Mouse (Mus musculus): Measurements from ENCODE around the gene D17H6S53E. TPM values are rescaled to one million over a fixed set of nuclear protein-coding genes. Genes with fewer than 3 reads are reported as not detected.

The D17H6S53E gene
- polyA plus RNA-seq, 1 experiment from 2014 or later, result 6.0 TPM

DNA sequence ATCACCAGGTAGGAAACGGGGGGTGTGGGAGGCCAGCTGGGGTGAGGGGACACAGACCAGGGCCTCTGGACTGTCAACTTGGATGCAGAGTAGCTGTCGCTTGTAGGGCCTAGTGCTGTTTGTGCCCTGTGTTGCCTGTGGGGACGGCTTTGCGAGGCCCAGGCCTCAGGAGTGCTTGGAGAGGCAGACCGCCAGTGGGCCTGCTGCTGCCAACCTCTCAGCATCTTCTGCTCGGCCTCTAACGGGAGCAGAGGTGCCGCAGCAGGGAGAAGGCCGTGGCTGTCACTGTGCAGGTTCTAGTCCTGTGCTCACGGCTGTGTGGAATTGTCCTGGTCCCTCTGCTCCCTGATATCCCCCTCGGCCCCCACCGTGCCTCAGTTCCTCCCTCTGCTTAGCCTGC, 29.6 kb upstream of the D17H6S53E start:
- no peaks in the 10 kb centered on the region for H3K27me3 ChIP-seq (replicated peaks; ENCODE audit: control insufficient read depth, insufficient read depth, low read length)
- peaks cover 36% of the 10 kb centered on the region for H3K36me3 ChIP-seq (ENCODE audit: control insufficient read depth, insufficient read depth, low read length)
- ATAC-seq (replicated peaks; ENCODE audit: low FRiP score) (no peak), DNase-seq (ENCODE audit: low spot score) (no peak)
- no peaks in the 10 kb centered on the region; the same call in 1 of the 2 replicates for H3K4me1 ChIP-seq (replicated peaks; ENCODE audit: control insufficient read depth, insufficient read depth, low read length)
- no peaks in the 10 kb centered on the region for H3K9me3 ChIP-seq (ENCODE audit: control insufficient read depth, low read length)
- H3K4me3 ChIP-seq (ENCODE audit: low read depth, low read length), result no peak overlapping the region
- H3K4me2 ChIP-seq, result no peak overlapping the region
- no peak overlapping the region for H3K9ac ChIP-seq (ENCODE audit: low read depth, low read length)
- 89% methylated on average over 12 of the region's 12 CpGs for WGBS
- no peak overlapping the region for H3K27ac ChIP-seq (ENCODE audit: low read depth, low read length)

DNA sequence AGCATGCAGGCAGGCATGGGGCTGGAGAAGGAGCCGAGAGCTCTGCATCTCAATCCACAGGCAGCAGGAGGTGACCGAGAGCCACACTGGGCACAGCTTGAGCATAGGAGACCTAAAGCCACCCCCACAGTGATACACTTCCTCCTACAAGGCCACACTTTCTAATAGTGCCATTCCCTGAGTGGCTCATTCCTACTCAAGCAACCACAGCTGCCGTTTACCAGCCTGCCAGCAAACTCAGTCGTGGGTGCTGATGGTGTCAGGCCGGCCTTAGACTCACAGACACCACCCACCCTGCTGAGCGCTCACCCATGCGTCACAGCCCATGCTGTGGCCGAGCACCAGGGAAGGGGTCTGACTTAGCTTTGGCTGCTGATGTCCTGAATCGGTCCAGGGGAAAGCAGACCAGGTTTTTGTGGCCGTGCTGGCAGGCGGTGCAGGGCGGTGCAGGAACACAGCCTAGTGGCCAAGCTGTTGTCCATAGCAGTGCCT, 29.0 kb upstream of the D17H6S53E start:
- DNase-seq (ENCODE audit: low spot score) (no peak), ATAC-seq (replicated peaks; ENCODE audit: low FRiP score) (no peak)
- Histone ChIP-seq H3K4me1 (replicated peaks; ENCODE audit: control insufficient read depth, insufficient read depth, low read length) (peaks cover under 1% of the 10 kb centered on the region; the same call in 1 of the 2 replicates), H3K27me3 (replicated peaks; ENCODE audit: control insufficient read depth, insufficient read depth, low read length) (no peaks in the 10 kb centered on the region), H3K4me3 (ENCODE audit: low read depth, low read length) (no peak overlapping the region), H3K4me2 (no peak overlapping the region), H3K9ac (ENCODE audit: low read depth, low read length) (no peak overlapping the region), H3K9me3 (ENCODE audit: control insufficient read depth, low read length) (no peaks in the 10 kb centered on the region), H3K36me3 (ENCODE audit: control insufficient read depth, insufficient read depth, low read length) (peaks cover 39% of the 10 kb centered on the region), H3K27ac (ENCODE audit: low read depth, low read length) (no peak overlapping the region)
- WGBS, result 90% methylated on average over 12 of the region's 12 CpGs

DNA sequence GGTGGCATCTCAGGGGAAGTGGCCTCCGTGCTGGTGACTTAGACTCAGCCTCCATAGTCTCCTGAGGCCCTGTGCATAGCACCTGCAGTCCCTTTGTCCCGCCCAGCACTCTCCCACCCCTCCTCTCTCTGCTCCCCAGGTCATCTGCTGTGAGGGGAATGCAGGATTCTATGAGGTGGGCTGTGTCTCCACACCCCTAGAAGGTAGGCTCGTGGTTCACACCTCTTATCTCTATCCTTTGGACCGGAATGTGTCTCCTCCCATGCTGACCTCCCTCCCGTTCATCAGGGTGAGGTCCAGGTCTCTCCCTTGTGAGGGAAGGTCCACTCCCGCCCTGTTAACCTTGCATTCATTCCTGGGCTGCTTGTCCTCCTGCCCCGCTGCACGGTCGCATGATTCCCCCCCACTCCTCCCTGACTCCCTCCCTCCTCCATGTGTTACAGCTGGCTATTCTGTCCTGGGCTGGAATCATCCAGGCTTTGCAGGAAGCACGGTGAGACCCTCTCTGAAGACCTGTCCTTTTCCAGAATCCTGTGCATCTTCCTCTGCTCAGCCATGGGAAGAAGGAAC, 25.9 kb upstream of the D17H6S53E start:
- ATAC-seq (replicated peaks; ENCODE audit: low FRiP score) (no peak), DNase-seq (ENCODE audit: low spot score) (no peak)
- Histone ChIP-seq H3K27me3 (replicated peaks; ENCODE audit: control insufficient read depth, insufficient read depth, low read length) (no peaks in the 10 kb centered on the region), H3K4me1 (replicated peaks; ENCODE audit: control insufficient read depth, insufficient read depth, low read length) (peaks cover 30% of the 10 kb centered on the region), H3K4me2 (no peak overlapping the region), H3K9me3 (ENCODE audit: control insufficient read depth, low read length) (no peaks in the 10 kb centered on the region), H3K27ac (ENCODE audit: low read depth, low read length) (no peak overlapping the region), H3K4me3 (ENCODE audit: low read depth, low read length) (no peak overlapping the region), H3K36me3 (ENCODE audit: control insufficient read depth, insufficient read depth, low read length) (peaks cover 44% of the 10 kb centered on the region), H3K9ac (ENCODE audit: low read depth, low read length) (no peak overlapping the region)
- 72% methylated on average over 10 of the region's 10 CpGs for WGBS

DNA sequence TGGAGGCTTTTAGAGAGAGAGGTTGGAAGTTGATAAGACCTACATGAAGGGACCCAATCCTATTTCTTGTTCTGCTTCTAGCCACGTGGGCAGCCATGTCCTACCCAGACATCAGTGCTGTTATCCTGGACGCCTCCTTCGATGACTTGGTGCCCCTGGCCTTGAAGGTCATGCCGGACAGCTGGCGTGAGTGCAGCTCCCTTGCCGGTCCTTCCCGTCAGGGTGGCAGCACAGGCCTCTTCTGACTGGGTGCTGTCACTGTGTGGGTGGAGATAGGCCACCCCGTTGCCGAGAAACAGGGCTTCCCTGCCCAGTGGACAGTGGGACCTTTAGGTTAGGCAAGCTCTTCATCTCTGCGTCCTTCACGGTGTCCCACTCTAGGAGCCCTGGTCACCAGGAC, 25.0 kb upstream of the D17H6S53E start:
- H3K4me2 ChIP-seq, result no peak overlapping the region
- no peaks in the 10 kb centered on the region for H3K27me3 ChIP-seq (replicated peaks; ENCODE audit: control insufficient read depth, insufficient read depth, low read length)
- no peaks in the 10 kb centered on the region for H3K9me3 ChIP-seq (ENCODE audit: control insufficient read depth, low read length)
- H3K4me3 ChIP-seq (ENCODE audit: low read depth, low read length), result no peak overlapping the region
- H3K36me3 ChIP-seq (ENCODE audit: control insufficient read depth, insufficient read depth, low read length), result peaks cover 42% of the 10 kb centered on the region
- H3K9ac ChIP-seq (ENCODE audit: low read depth, low read length), result no peak overlapping the region
- DNase-seq (ENCODE audit: low spot score) (no peak), ATAC-seq (replicated peaks; ENCODE audit: low FRiP score) (no peak)
- H3K4me1 ChIP-seq (replicated peaks; ENCODE audit: control insufficient read depth, insufficient read depth, low read length), result peaks cover 39% of the 10 kb centered on the region
- WGBS, result 91% methylated on average over 11 of the region's 11 CpGs
- no peak overlapping the region for H3K27ac ChIP-seq (ENCODE audit: low read depth, low read length)

DNA sequence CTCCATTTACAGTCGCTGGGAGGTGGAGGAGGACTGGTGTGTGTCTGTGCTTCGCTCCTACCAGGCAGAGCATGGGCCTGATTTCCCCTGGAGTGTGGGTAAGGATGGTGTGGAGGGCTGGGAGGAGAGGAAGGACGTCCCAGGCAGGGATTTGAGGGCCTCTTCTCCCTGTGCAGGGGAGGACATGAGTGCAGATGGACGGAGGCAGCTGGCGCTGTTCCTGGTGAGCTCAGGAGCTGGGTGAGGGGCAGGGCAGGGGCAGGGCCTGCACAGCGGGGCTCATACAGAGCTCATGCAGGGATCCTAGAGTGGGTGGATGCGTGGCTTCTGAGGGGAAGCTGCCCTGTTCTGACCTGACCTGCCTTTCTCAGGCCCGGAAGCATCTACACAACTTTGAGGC, 23.9 kb upstream of the D17H6S53E start:
- no peaks in the 10 kb centered on the region for H3K27me3 ChIP-seq (replicated peaks; ENCODE audit: control insufficient read depth, insufficient read depth, low read length)
- peaks cover 34% of the 10 kb centered on the region for H3K36me3 ChIP-seq (ENCODE audit: control insufficient read depth, insufficient read depth, low read length)
- no peak overlapping the region for H3K9ac ChIP-seq (ENCODE audit: low read depth, low read length)
- H3K27ac ChIP-seq (ENCODE audit: low read depth, low read length), result no peak overlapping the region
- no peak overlapping the region for H3K4me2 ChIP-seq
- H3K9me3 ChIP-seq (ENCODE audit: control insufficient read depth, low read length), result no peaks in the 10 kb centered on the region
- H3K4me3 ChIP-seq (ENCODE audit: low read depth, low read length), result no peak overlapping the region
- WGBS, result 77% methylated on average over 8 of the region's 8 CpGs
- ATAC-seq (replicated peaks; ENCODE audit: low FRiP score), result no peak
- DNase-seq (ENCODE audit: low spot score), result no peak
- H3K4me1 ChIP-seq (replicated peaks; ENCODE audit: control insufficient read depth, insufficient read depth, low read length), result peaks cover 41% of the 10 kb centered on the region

DNA sequence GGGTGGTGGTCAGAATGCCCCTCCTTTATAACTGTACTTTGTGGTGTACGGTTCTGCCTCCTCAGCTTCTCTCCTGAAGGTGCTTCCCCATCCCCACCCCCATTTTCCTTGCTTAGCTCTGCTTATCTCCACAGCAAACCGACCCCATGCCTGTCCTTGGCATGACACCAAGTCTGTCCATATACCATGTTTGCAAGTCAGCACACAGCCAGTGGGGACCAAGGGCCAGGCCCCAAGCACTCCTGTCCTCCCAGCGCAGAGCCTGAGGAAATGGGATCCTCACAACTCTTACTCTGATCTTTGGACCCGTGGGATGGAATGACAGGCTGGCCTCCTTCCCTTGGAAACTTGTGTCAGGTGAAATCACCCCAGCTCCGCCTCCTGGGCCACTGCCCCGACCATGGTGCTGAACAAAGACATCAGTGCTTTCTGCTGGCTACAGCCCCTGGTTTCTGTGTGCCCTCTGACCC, 22.9 kb upstream of the D17H6S53E start:
- Histone ChIP-seq H3K9me3 (ENCODE audit: control insufficient read depth, low read length) (no peaks in the 10 kb centered on the region), H3K4me1 (replicated peaks; ENCODE audit: control insufficient read depth, insufficient read depth, low read length) (peaks cover 41% of the 10 kb centered on the region), H3K27ac (ENCODE audit: low read depth, low read length) (peak overlapping the region; percentile 73; the same call in 1 of the 2 replicates), H3K4me3 (ENCODE audit: low read depth, low read length) (no peak overlapping the region), H3K9ac (ENCODE audit: low read depth, low read length) (peak overlapping the region; percentile 52), H3K36me3 (ENCODE audit: control insufficient read depth, insufficient read depth, low read length) (peaks cover 34% of the 10 kb centered on the region), H3K27me3 (replicated peaks; ENCODE audit: control insufficient read depth, insufficient read depth, low read length) (no peaks in the 10 kb centered on the region), H3K4me2 (no peak overlapping the region)
- 59% methylated on average over 6 of the region's 6 CpGs for WGBS
- ATAC-seq (replicated peaks; ENCODE audit: low FRiP score) (no peak), DNase-seq (ENCODE audit: low spot score) (no peak)

DNA sequence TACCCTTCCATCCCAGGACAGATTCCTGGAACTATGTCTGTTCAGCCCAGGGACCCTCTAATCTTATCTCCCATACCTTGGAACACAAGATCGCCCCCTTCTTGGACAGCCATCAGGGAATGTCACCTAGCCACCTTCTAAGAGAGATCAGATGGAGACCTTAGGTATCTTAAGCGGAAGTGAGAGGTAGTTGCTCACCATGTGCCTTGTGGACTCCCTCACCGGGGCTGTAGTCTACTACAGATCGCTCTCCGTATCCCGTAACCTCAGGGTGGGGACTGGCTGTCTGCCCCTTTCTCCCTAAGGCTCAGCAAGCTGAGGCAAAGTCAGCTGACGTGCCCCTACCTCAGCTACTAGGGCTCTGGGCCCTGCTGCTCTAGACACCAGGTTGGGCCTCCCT, 22.1 kb upstream of the D17H6S53E start:
- H3K4me1 ChIP-seq (replicated peaks; ENCODE audit: control insufficient read depth, insufficient read depth, low read length), result peaks cover 41% of the 10 kb centered on the region
- ATAC-seq (replicated peaks; ENCODE audit: low FRiP score) (no peak), DNase-seq (ENCODE audit: low spot score) (no peak)
- peak overlapping the region; percentile 73 for H3K27ac ChIP-seq (ENCODE audit: low read depth, low read length)
- peaks cover 34% of the 10 kb centered on the region for H3K36me3 ChIP-seq (ENCODE audit: control insufficient read depth, insufficient read depth, low read length)
- H3K4me2 ChIP-seq, result peak overlapping the region; percentile 27
- H3K27me3 ChIP-seq (replicated peaks; ENCODE audit: control insufficient read depth, insufficient read depth, low read length), result no peaks in the 10 kb centered on the region
- H3K9ac ChIP-seq (ENCODE audit: low read depth, low read length), result peak overlapping the region; percentile 52
- WGBS, result 75% methylated on average over 7 of the region's 7 CpGs
- no peak overlapping the region for H3K4me3 ChIP-seq (ENCODE audit: low read depth, low read length)
- H3K9me3 ChIP-seq (ENCODE audit: control insufficient read depth, low read length), result no peaks in the 10 kb centered on the region

DNA sequence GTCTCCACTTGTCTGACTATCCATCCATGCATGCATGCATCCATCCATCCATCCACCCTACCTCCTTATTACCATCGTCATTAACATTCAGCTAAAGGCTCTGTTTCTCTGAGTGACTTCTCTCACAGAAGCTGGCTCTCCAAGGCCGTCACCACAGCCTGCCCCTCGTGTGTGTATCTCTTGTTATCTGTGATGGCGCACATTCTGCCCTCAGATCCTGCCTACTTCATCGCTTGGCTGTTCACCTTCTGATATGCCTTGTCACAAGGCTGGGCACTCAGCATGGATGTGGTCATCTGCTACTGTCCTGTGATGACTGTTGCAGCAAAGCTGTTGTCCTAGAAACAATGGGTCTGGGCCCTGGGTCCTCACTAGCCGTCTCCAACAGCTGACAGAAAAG, 21.4 kb upstream of the D17H6S53E start:
- Histone ChIP-seq H3K4me3 (ENCODE audit: low read depth, low read length) (no peak overlapping the region), H3K27ac (ENCODE audit: low read depth, low read length) (peak overlapping the region; percentile 73), H3K9ac (ENCODE audit: low read depth, low read length) (peak overlapping the region; percentile 52), H3K36me3 (ENCODE audit: control insufficient read depth, insufficient read depth, low read length) (peaks cover 30% of the 10 kb centered on the region), H3K9me3 (ENCODE audit: control insufficient read depth, low read length) (no peaks in the 10 kb centered on the region), H3K4me1 (replicated peaks; ENCODE audit: control insufficient read depth, insufficient read depth, low read length) (peaks cover 41% of the 10 kb centered on the region), H3K4me2 (peak overlapping the region; percentile 27), H3K27me3 (replicated peaks; ENCODE audit: control insufficient read depth, insufficient read depth, low read length) (no peaks in the 10 kb centered on the region)
- DNase-seq (ENCODE audit: low spot score) (no peak), ATAC-seq (replicated peaks; ENCODE audit: low FRiP score) (peak; percentile 85)
- WGBS, result 44% methylated on average over 6 of the region's 6 CpGs

DNA sequence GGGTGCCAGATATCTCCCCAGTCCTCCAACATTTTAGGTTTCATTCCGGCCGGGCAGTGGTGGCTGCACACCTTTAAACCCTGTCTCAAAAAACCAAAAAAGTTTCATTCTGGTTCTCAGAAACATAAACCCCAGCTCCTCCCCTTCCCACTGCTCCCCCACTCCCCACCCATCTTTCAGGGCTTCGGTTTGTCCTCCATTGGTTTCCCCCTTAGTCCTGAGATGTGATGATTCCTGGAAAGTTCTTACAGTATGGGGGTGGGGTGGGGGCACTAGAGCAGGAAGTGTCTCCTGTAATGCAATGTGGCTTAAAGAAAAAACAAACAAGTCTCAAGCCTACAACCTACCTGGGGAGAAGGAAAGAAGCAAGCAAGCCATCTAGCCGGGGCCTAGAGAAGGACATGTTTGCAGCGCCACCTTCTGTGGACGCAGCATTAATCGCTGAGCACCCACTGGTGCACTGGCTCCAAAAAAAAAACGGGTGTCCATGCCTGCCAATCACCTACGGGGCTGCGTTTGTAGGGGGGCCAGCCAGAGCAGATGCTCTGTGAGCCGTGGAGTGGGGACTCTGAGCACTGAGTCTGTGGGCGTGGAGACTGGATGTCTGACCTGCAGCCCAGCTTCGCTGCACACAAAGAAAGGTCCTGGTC, 20.3 kb upstream of the D17H6S53E start:
- ATAC-seq (replicated peaks; ENCODE audit: low FRiP score) (peak; percentile 53; the same call in 1 of the 2 replicates), DNase-seq (ENCODE audit: low spot score) (no peak)
- peak overlapping the region; percentile 57 for H3K27ac ChIP-seq (ENCODE audit: low read depth, low read length)
- H3K4me3 ChIP-seq (ENCODE audit: low read depth, low read length), result no peak overlapping the region
- WGBS, result 30% methylated on average over 13 of the region's 13 CpGs
- peaks cover 41% of the 10 kb centered on the region for H3K4me1 ChIP-seq (replicated peaks; ENCODE audit: control insufficient read depth, insufficient read depth, low read length)
- peak overlapping the region; percentile 7; the same call in 1 of the 2 replicates for H3K9ac ChIP-seq (ENCODE audit: low read depth, low read length)
- H3K4me2 ChIP-seq, result peak overlapping the region; percentile 27
- no peaks in the 10 kb centered on the region for H3K9me3 ChIP-seq (ENCODE audit: control insufficient read depth, low read length)
- H3K27me3 ChIP-seq (replicated peaks; ENCODE audit: control insufficient read depth, insufficient read depth, low read length), result no peaks in the 10 kb centered on the region
- H3K36me3 ChIP-seq (ENCODE audit: control insufficient read depth, insufficient read depth, low read length), result peaks cover 26% of the 10 kb centered on the region

Data from liver, embryonic 11.5 days (tissue).